Mouse (Mus musculus): ENCODE data around the gene Lamb3. TPM values are rescaled to one million over a fixed set of nuclear protein-coding genes. Genes with fewer than 3 reads are reported as not detected.
A peak's percentile ranks its signal among the peaks of the same experiment; 100 is the strongest.

Lamb3 gene
- polyA plus RNA-seq, 1 experiment from 2014 or later, result 4.3 TPM

- H3K9ac ChIP-seq (ENCODE audit: low read depth, low read length), result no peak overlapping the region
- H3K9me3 ChIP-seq (ENCODE audit: control insufficient read depth, low read length), result no peaks in the 10 kb centered on the region
- H3K4me2 ChIP-seq (ENCODE audit: low read depth, low read length), result no peak overlapping the region
- H3K36me3 ChIP-seq (ENCODE audit: control insufficient read depth, insufficient read depth, low read length), result no peaks in the 10 kb centered on the region
- H3K4me1 ChIP-seq (ENCODE audit: control insufficient read depth, insufficient read depth, low read length), result no peaks in the 10 kb centered on the region
- no peak overlapping the region for H3K27ac ChIP-seq (ENCODE audit: low read length)
- no peaks in the 10 kb centered on the region for H3K27me3 ChIP-seq (replicated peaks; ENCODE audit: control insufficient read depth, insufficient read depth, low read length)
- ATAC-seq, result no peak
- H3K4me3 ChIP-seq (ENCODE audit: low read length), result no peak overlapping the region
Observed at GRCm38 (mm10) chr1:193290686-193291085, 83.2 kb downstream of the Lamb3 start.

GRCm38 (mm10) chr1:193293039-193293438, 85.5 kb downstream of the Lamb3 start:
- no peaks in the 10 kb centered on the region for H3K4me1 ChIP-seq (ENCODE audit: control insufficient read depth, insufficient read depth, low read length)
- H3K9ac ChIP-seq (ENCODE audit: low read depth, low read length), result no peak overlapping the region
- no peaks in the 10 kb centered on the region for H3K9me3 ChIP-seq (ENCODE audit: control insufficient read depth, low read length)
- H3K4me2 ChIP-seq (ENCODE audit: low read depth, low read length), result no peak overlapping the region
- no peak for ATAC-seq
- no peaks in the 10 kb centered on the region for H3K27me3 ChIP-seq (replicated peaks; ENCODE audit: control insufficient read depth, insufficient read depth, low read length)
- no peak overlapping the region for H3K27ac ChIP-seq (ENCODE audit: low read length)
- no peak overlapping the region for H3K4me3 ChIP-seq (ENCODE audit: low read length)
- WGBS, result 44% methylated on average over 2 of the region's 2 CpGs
- H3K36me3 ChIP-seq (ENCODE audit: control insufficient read depth, insufficient read depth, low read length), result no peaks in the 10 kb centered on the region

GRCm38 (mm10) chr1:193293926-193294325, 86.4 kb downstream of the Lamb3 start:
- Histone ChIP-seq H3K27ac (ENCODE audit: low read length) (no peak overlapping the region), H3K4me1 (ENCODE audit: control insufficient read depth, insufficient read depth, low read length) (no peaks in the 10 kb centered on the region), H3K4me3 (ENCODE audit: low read length) (no peak overlapping the region), H3K9me3 (ENCODE audit: control insufficient read depth, low read length) (no peaks in the 10 kb centered on the region), H3K27me3 (replicated peaks; ENCODE audit: control insufficient read depth, insufficient read depth, low read length) (no peaks in the 10 kb centered on the region), H3K4me2 (ENCODE audit: low read depth, low read length) (no peak overlapping the region), H3K9ac (ENCODE audit: low read depth, low read length) (no peak overlapping the region), H3K36me3 (ENCODE audit: control insufficient read depth, insufficient read depth, low read length) (no peaks in the 10 kb centered on the region)
- 77% methylated on average over 3 of the region's 3 CpGs for WGBS
- ATAC-seq, result no peak

- WGBS, result 74% methylated on average over 5 of the region's 5 CpGs
- H3K4me1 ChIP-seq (ENCODE audit: control insufficient read depth, insufficient read depth, low read length), result no peaks in the 10 kb centered on the region
- peak; percentile 86 for ATAC-seq
Observed at GRCm38 (mm10) chr1:193295920-193296319, 88.4 kb downstream of the Lamb3 start.

GRCm38 (mm10) chr1:193298141-193298765, 90.8 kb downstream of the Lamb3 start:
- 81% methylated on average over 3 of the region's 3 CpGs for whole genome bisulfite sequencing
- Histone ChIP-seq H3K4me2 (ENCODE audit: low read depth, low read length) (no peak overlapping the region), H3K9me3 (ENCODE audit: control insufficient read depth, low read length) (no peaks in the 10 kb centered on the region), H3K4me3 (ENCODE audit: low read length) (no peak overlapping the region), H3K9ac (ENCODE audit: low read depth, low read length) (no peak overlapping the region), H3K27ac (ENCODE audit: low read length) (no peak overlapping the region), H3K4me1 (ENCODE audit: control insufficient read depth, insufficient read depth, low read length) (peaks cover 15% of the 10 kb centered on the region; the same call in 1 of the 2 replicates), H3K36me3 (ENCODE audit: control insufficient read depth, insufficient read depth, low read length) (no peaks in the 10 kb centered on the region), H3K27me3 (replicated peaks; ENCODE audit: control insufficient read depth, insufficient read depth, low read length) (no peaks in the 10 kb centered on the region)
- no peak for ATAC-seq

More at GRCm38 (mm10) chr1:193295920-193296319, 88.4 kb downstream of the Lamb3 start:
- Histone ChIP-seq H3K4me2 (ENCODE audit: low read depth, low read length) (no peak overlapping the region), H3K27me3 (replicated peaks; ENCODE audit: control insufficient read depth, insufficient read depth, low read length) (no peaks in the 10 kb centered on the region), H3K27ac (ENCODE audit: low read length) (no peak overlapping the region), H3K9ac (ENCODE audit: low read depth, low read length) (no peak overlapping the region), H3K9me3 (ENCODE audit: control insufficient read depth, low read length) (no peaks in the 10 kb centered on the region), H3K4me3 (ENCODE audit: low read length) (no peak overlapping the region), H3K36me3 (ENCODE audit: control insufficient read depth, insufficient read depth, low read length) (no peaks in the 10 kb centered on the region)

GRCm38 (mm10) chr1:193299995-193300394, 92.5 kb downstream of the Lamb3 start:
- no peak overlapping the region for H3K4me2 ChIP-seq (ENCODE audit: low read depth, low read length)
- WGBS, result 52% methylated on average over 1 of the region's 1 CpGs
- no peaks in the 10 kb centered on the region for H3K9me3 ChIP-seq (ENCODE audit: control insufficient read depth, low read length)

GRCm38 (mm10) chr1:193301216-193302092, 94.0 kb downstream of the Lamb3 start:
- Histone ChIP-seq H3K36me3 (ENCODE audit: control insufficient read depth, insufficient read depth, low read length) (no peaks in the 10 kb centered on the region), H3K4me1 (ENCODE audit: control insufficient read depth, insufficient read depth, low read length) (peaks cover 15% of the 10 kb centered on the region; the same call in 1 of the 2 replicates), H3K9ac (ENCODE audit: low read depth, low read length) (0 out of 2 replicates have a peak overlapping the region, but pooled peaks have one; percentile 22), H3K27ac (ENCODE audit: low read length) (no peak overlapping the region), H3K4me3 (ENCODE audit: low read length) (peak overlapping the region; percentile 21), H3K9me3 (ENCODE audit: control insufficient read depth, low read length) (no peaks in the 10 kb centered on the region), H3K27me3 (replicated peaks; ENCODE audit: control insufficient read depth, insufficient read depth, low read length) (no peaks in the 10 kb centered on the region), H3K4me2 (ENCODE audit: low read depth, low read length) (peak overlapping the region; percentile 24; the same call in 1 of the 2 replicates)
- peak; percentile 90 for ATAC-seq
- 48% methylated on average over 6 of the region's 6 CpGs for WGBS

More at GRCm38 (mm10) chr1:193299995-193300394, 92.5 kb downstream of the Lamb3 start:
- ATAC-seq, result no peak
- H3K27ac ChIP-seq (ENCODE audit: low read length), result no peak overlapping the region
- no peak overlapping the region for H3K9ac ChIP-seq (ENCODE audit: low read depth, low read length)
- no peaks in the 10 kb centered on the region for H3K36me3 ChIP-seq (ENCODE audit: control insufficient read depth, insufficient read depth, low read length)
- H3K4me1 ChIP-seq (ENCODE audit: control insufficient read depth, insufficient read depth, low read length), result peaks cover 15% of the 10 kb centered on the region; the same call in 1 of the 2 replicates
- H3K4me3 ChIP-seq (ENCODE audit: low read length), result no peak overlapping the region
- no peaks in the 10 kb centered on the region for H3K27me3 ChIP-seq (replicated peaks; ENCODE audit: control insufficient read depth, insufficient read depth, low read length)

GRCm38 (mm10) chr1:193302093-193302405, 94.5 kb downstream of the Lamb3 start:
- 0 out of 2 replicates have a peak overlapping the region, but pooled peaks have one; percentile 22 for H3K9ac ChIP-seq (ENCODE audit: low read depth, low read length)
- WGBS, result 42% methylated on average over 8 of the region's 8 CpGs
- H3K27ac ChIP-seq (ENCODE audit: low read length), result peak overlapping the region; percentile 43; the same call in 1 of the 2 replicates
- peak; percentile 83 for ATAC-seq
- H3K36me3 ChIP-seq (ENCODE audit: control insufficient read depth, insufficient read depth, low read length), result no peaks in the 10 kb centered on the region
- peak overlapping the region; percentile 24; the same call in 1 of the 2 replicates for H3K4me2 ChIP-seq (ENCODE audit: low read depth, low read length)
- peak overlapping the region; percentile 21 for H3K4me3 ChIP-seq (ENCODE audit: low read length)
- no peaks in the 10 kb centered on the region for H3K27me3 ChIP-seq (replicated peaks; ENCODE audit: control insufficient read depth, insufficient read depth, low read length)
- no peaks in the 10 kb centered on the region for H3K9me3 ChIP-seq (ENCODE audit: control insufficient read depth, low read length)
- peaks cover 15% of the 10 kb centered on the region; the same call in 1 of the 2 replicates for H3K4me1 ChIP-seq (ENCODE audit: control insufficient read depth, insufficient read depth, low read length)

- Histone ChIP-seq H3K36me3 (ENCODE audit: control insufficient read depth, insufficient read depth, low read length) (no peaks in the 10 kb centered on the region), H3K4me2 (ENCODE audit: low read depth, low read length) (no peak overlapping the region), H3K27me3 (replicated peaks; ENCODE audit: control insufficient read depth, insufficient read depth, low read length) (no peaks in the 10 kb centered on the region), H3K27ac (ENCODE audit: low read length) (no peak overlapping the region), H3K9ac (ENCODE audit: low read depth, low read length) (no peak overlapping the region), H3K9me3 (ENCODE audit: control insufficient read depth, low read length) (no peaks in the 10 kb centered on the region), H3K4me3 (ENCODE audit: low read length) (no peak overlapping the region), H3K4me1 (ENCODE audit: control insufficient read depth, insufficient read depth, low read length) (peaks cover 15% of the 10 kb centered on the region; the same call in 1 of the 2 replicates)
- no peak for ATAC-seq
- WGBS, result 73% methylated on average over 2 of the region's 2 CpGs
Observed at GRCm38 (mm10) chr1:193303096-193303495, 95.6 kb downstream of the Lamb3 start.

All from intestine, embryonic 16.5 days (tissue).